Mouse (Mus musculus) gastrocnemius, postnatal 10 days (tissue): ENCODE measurements around the gene Olfm2. TPM values are rescaled to one million over a fixed set of nuclear protein-coding genes. Genes with fewer than 3 reads are reported as not detected.
"Not testable (repeated sequence)": the region's sequence is repeated elsewhere in the genome, so short reads cannot be mapped to it uniquely, and the experiment has no call there.

Source experiments
- DNase-seq: peaks from one replicate; pipeline ENCODE4 v3.0.0; 2021; ENCODE audit warnings: mixed read lengths
- total RNA-seq, 2 experiments: library from RNA; stranded (reverse); gene quantifications; 2 replicates each; pipeline ENCODE4 v1.2.3; 2021

Gene Olfm2
- total RNA-seq, 2 experiments from 2014 or later, result 0.52 TPM

DNA sequence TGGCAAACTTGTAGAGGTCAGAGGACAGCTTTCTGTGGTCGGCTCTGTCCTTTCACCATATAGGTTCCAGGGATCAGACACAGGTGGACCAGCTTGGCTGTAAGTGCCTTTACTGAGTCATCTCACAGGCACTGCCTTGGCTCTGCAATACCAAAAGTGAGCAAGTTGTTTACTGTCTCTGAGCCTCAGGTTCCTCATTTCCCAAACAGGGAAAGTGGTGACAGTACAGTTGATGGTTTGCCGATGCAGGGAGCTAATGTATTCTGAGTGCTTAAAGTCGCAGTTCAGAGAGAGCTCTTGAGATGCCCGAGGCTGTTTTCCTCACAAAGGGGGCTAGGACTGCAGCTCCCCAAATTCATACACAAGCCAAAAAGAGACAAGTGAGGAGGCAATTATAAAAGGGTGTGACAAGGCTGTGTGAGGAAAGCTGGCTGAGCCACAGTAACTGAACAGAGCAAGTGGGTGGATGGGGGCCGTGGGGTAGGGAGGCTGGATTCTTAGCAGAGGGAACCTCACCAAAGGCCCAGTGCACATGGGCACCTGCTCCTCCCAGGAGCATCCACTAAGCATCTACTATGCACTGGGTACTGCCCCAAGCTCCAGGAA lies 49.9 kb downstream of the Olfm2 start:
- no peak for DNase-seq

GRCm38 (mm10) chr9:20694721-20695235 lies 51.4 kb downstream of the Olfm2 start:
- peak; percentile 14 for DNase-seq

GRCm38 (mm10) chr9:20692863-20693262 lies 53.3 kb downstream of the Olfm2 start:
- no peak for DNase-seq

GRCm38 (mm10) chr9:20690449-20690848 lies 55.7 kb downstream of the Olfm2 start:
- DNase-seq, result not testable (repeated sequence)

DNA sequence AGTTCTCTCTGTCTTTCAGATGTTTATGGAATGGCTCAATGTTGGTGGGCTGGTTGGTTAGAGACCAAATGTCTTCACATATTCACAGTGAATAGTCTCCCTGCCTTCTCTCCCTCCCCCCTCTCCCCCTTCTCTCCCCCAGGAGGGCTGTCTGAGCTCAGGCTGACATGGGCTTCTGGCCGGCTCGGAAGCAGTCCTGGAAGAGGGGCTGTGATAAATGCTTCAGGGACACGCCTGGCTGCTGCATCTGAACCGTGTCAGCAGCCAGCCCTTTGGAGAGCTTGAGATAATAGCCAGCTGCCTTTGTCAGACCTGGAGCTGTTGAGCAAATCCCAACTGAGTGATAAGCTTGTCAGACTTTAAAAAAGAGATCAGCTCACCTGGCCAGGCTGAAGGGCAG lies 56.2 kb downstream of the Olfm2 start:
- no peak for DNase-seq

- DNase-seq, result no peak
These were observed 56.7 kb downstream of the Olfm2 start for GRCm38 (mm10) chr9:20689403-20689802.

DNA sequence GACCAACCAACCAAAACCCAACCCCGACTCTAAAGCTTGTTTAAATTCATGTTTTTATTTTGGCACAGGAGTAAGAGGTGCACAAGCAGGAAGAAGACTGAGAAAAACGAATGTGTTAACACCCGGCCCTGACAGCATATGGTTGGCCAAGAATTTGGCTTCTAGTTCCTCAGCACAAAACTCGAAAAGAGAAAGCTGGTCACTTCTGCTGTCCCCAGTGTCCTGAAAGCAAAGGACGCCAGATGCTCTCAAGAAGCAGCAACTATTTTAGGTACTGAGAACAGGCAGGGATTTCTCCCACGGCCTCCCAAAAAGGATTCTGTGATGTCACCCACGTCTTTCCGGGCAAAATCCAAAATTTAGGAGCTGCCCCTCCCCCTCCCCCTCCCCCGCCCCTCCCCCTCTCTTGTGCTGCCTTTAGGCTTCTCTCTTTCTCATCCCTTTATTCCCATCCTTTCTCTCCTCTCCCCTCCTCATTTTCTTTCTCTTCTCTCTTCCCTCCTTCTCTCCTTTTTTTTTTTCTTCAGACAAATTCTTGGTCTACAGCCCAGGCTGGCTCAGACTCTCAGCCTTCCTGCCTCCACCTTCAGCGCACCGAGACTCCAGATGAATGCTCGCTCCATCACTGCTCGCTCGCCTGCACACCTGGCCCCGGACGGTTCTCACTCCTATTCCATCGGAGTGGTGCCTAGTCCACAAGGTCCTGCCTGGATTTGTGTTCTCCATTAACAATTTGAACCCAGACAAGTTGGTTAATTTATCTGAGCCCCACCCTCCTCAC lies 60.9 kb downstream of the Olfm2 start:
- DNase-seq, result no peak

DNA sequence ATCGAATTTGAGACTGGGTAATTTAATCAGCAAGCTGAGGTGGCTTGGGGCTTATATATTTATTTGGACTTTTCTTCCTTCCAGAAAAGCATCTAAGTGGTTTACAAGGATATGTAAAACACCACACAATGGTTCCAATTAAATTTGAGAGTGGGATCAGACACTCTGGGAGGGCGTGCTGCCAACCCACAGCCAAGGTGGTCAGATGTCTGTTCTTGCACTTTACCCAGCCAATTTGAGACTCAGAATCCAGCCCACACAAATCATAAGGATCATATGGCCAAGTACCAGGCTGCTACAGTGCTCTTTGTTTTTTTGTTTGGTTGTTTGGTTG lies 63.8 kb downstream of the Olfm2 start:
- no peak for DNase-seq

DNA sequence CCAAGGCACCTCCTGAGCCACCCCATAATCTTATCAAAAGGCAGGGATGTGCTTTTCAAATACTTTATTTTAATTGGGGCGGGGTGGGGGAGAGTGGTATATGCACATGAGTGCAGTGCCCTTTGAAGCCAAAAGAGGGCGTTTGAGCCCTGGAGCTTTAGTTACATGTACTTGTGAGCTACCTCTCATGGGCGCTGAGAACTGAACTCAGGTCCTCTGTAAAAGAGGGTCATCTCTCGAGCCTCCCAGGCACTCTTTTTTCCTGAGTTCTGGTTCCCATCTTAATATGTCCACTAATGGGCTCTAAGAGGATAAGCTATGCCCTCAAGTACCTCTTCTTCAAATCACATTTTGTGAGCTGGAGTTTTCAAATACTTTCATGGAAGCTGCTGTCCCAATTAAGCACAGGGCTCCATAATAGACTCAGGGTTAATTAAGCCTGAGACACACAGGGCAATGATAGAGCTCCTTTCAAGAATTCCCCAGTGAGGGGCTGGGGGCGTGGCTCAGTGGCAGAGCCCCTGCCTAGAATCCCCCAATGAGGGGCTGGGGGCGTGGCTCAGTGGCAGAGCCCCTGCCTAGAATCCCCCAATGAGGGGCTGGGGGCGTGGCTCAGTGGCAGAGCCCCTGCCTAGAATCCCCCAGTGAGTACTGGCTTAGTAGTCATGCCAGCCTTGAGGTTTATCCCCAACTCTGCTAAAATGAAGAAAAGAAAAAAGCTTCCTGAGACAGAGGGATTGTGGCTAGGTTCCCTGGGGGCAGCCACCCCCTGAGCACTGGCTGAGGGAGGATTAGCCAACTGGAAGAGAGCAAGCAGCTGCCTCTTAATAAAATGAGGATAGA lies 64.4 kb downstream of the Olfm2 start:
- DNase-seq, result no peak

DNA sequence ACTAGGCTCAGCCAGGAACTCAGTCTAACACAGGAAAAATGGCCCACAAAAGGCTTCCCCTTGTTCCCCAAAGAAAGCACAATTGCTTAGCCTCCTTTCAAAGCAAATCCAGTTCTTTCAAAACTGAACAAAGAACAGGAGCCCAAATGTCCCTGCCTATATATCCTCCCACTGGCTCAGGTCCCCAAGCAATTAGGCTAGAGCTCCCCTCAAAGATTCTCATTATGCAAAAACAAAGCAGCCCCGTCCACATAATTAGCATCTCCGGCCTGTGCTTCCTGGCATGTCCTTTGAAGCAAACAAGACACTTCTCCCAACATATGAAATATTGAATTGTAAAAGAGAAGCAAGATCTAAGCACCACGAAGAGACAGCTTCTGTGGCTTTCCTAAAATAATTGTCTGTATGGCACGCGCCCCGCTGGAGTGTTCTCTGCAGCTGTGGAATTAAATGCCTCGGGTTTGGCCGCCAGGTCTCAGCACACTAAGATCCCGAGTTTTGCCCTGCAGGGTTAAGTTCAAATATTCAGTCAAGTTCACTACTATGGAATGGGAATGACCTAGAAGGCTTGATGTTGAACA lies 65.7 kb downstream of the Olfm2 start:
- no peak for DNase-seq

DNA sequence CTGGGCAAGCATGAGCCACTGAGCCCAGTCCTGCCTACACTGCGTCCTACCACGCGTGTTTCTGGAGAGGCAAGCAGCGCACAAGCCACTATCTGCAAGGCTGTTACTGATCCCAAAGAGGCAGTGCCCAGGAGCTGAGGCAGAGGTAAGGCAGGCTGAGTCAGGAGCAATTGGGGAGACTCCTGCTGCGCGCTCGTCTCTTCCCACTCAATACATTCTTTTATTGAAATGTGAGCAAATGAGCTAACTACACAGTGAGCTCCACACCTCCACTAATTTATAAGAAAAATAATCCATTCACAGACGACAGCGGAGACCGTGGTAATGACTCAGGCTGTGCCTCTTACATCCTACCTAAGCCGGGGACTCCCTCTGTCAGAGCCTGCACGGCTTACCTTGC lies 68.3 kb downstream of the Olfm2 start:
- DNase-seq, result no peak

DNA sequence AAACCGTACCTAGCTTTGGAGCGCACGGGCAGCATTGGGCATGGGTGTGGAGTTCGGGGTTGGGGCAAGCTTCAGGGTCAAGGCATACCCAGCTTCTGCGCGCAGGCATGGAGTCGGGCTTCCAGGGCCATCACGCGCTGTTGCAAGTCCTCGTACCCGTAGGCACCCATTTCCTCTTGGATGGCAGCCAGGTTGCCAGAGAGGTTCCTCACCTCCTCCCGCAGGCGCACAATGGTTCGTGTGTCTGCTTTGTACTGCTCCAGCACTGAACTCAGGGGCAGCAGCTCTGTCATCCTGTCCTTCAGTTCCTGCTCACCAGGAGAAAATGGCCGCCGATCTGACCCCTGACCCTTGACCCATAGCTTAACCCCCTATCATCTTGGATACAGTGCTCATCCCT lies 74.1 kb downstream of the Olfm2 start:
- no peak for DNase-seq

GRCm38 (mm10) chr9:20668065-20668464 lies 78.1 kb downstream of the Olfm2 start:
- DNase-seq, result no peak

DNA sequence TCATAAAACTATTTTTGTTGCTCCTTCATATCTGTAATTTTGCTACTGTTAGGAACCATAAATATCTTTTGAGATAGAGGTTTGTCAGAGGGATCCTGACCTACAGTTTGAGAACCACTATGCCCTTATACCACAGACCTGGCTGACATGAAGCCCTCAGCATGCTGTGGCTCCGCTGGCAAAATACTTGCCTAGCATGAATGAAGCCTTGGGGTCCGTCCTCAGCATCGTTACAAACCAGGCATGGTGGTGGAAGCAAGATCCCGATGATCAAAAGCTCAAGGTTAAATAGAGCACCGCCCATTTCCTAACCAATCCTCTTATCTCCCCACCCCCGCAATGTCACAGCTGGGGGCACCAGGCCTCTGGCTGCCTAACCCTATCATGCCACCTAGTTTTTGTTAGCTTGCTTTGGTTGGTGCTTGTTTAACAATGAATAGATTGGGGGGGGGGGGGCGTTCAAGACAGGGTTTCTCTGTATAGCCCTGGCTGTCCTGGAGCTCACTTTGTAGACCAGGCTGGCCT lies 79.6 kb downstream of the Olfm2 start:
- DNase-seq, result no peak

- DNase-seq, result no peak
These were observed 80.2 kb downstream of the Olfm2 start for GRCm38 (mm10) chr9:20665925-20666324.

DNA sequence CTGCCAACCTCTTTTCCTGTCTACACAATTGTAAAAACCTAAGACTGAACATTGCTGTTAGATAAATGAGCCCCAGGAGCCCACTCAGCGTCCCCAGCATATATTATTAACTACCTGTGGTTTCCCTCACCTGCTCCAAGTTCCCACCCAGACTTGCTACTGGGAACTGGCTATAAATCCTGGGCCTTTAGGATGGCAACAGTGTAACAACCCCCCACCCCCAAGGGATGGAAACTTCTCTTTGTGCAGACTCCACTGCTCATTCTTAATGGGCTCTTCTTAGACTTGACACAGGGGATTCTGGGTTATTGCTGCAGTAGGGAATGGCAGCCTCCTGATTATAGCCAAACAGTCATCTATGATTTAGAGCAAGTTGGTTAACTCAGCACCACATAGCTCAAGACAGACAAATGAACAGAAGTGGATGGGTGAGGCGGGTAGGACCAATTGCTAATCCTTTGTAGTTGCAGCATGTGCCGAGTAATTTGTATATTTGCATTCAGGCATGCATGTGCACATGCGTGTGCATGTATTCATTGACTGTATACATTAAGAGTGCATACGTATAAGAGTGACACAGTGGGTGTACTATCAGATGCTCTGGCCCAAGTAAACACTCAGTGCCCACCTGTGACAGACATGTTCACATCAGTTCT lies 81.0 kb downstream of the Olfm2 start:
- DNase-seq, result no peak

GRCm38 (mm10) chr9:20664366-20664765 lies 81.8 kb downstream of the Olfm2 start:
- no peak for DNase-seq

DNA sequence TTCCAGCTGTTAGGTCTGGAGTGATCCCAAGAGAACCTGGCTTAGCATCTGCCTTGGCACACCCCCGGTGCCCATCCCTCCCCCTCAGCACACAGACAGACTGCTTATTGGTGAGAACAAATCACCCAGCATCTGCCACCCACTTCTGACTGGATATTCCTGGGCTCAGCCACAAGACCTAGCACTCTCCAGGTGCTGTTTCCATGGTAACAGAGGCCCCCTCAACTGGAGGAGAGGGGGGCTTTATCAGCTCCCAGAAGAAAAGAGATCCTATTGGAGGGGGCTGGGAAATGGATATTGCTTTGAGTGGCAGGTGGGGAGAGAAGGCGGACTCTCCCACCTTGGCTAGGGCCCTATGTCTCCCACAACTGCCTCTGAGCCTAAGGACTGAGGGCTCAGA lies 82.2 kb downstream of the Olfm2 start:
- no peak for DNase-seq

DNA sequence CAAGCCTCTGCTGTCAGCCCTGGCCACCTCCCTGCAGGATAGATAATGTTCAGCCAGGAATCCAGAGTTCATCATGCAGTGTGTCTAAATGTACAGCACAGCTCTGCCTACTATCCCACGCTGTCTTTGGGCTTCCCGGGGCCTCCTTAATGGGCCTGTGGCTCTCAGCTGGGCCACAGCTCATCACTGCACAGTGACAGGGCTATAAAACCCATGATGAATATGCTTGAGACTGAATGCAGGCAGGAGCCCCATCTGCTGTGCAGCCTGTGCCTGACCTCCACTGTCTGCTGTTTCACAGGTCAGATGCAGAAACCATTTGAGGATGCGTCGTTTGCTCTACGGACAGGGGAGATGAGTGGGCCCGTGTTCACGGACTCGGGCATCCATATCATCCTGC lies 83.3 kb downstream of the Olfm2 start:
- no peak for DNase-seq

- peak; percentile 80 for DNase-seq
These were observed 83.8 kb downstream of the Olfm2 start for GRCm38 (mm10) chr9:20662325-20662724.

GRCm38 (mm10) chr9:20657546-20657945 lies 88.6 kb downstream of the Olfm2 start:
- peak; percentile 50 for DNase-seq

- no peak for DNase-seq
These were observed 92.3 kb downstream of the Olfm2 start for GRCm38 (mm10) chr9:20653859-20654258.
